Mouse (Mus musculus): ENCODE data around the gene Rhpn2.

Rhpn2 gene

GRCm38 (mm10) chr7:35347918-35348700 is 14.1 kb downstream of the Rhpn2 start:
- no peak for DNase-seq (ENCODE audit: extremely low spot score, low read depth, low spot score)

DNA sequence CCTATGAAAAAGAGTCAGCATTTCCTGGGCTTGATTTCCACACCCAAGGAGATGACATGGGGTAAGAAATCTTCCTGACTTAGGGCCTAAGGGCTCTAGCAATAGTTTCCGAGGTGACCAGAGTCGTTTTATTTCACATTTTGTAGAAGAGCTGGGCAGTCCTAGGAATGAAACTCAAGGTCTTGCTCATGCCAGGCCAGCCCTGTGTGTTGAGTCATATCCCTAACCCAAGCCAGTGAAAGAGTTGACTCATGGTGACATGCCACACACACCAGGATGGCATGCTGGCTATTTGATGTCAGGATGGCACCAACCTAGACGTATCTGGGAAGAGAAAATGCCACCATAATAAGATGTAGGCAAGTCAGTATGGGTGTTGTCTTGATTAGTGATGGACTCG is 15.1 kb downstream of the Rhpn2 start:
- no peak for DNase-seq (ENCODE audit: extremely low spot score, low read depth, low spot score)

DNA sequence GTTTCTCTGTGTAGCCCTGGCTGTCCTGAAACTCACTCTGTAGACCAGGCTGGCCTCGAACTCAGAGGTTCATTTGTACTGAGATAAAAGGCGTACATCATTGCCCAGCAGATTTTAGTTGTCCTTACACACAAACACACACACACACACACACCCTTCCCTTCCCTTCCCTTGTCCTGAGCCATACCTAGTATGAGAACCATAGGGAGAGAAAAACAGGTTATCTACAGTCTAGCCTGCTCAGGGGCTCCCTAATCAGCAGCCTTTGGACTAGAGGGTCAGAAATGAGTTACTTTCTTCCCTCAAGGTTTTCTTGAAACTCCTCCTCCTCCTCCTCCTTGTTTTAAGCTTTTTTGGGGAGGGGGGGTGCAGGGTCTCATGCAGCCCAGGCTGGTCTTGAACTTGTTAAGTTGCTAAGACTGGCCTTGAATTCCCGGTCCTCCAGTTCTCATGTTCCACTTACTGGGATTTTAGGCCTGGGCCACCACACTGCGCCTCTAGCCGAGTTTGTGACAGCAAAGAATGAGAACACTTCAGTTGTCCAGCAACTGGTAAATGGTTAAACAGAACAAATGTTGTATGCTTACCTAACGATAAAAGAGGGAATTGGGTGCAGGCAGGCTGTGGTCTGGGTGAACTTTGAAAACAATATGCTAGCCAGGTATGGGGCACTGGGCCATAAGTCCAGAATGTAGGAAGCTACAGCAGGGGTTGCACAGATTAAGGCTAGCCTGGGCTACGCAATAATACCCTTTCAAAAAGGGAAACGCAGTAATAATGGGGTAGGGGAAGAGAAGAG is 16.1 kb downstream of the Rhpn2 start:
- no peak for DNase-seq (ENCODE audit: extremely low spot score, low read depth, low spot score)

DNA sequence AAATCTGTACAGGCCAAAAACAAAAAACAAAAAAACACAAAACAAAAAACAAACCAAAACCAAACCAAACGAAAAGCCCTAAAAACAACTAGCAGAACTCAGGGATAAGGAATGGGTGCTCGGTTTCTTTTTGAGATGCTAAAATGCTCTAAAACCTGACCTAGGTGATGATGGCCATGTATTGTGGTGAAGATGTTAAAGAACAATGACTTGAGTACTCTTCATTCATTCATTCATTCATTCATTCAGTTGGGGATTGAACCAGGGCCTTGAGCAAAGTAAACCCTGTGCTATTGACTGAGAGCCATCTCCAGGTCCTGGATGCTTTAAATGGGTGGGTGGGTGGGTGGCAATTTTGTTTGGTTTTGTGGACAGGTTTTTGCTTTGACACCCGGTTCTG is 17.2 kb downstream of the Rhpn2 start:
- DNase-seq (ENCODE audit: extremely low spot score, low read depth, low spot score): no peak

GRCm38 (mm10) chr7:35353306-35353705 is 19.3 kb downstream of the Rhpn2 start:
- no peak for DNase-seq (ENCODE audit: extremely low spot score, low read depth, low spot score)

DNA sequence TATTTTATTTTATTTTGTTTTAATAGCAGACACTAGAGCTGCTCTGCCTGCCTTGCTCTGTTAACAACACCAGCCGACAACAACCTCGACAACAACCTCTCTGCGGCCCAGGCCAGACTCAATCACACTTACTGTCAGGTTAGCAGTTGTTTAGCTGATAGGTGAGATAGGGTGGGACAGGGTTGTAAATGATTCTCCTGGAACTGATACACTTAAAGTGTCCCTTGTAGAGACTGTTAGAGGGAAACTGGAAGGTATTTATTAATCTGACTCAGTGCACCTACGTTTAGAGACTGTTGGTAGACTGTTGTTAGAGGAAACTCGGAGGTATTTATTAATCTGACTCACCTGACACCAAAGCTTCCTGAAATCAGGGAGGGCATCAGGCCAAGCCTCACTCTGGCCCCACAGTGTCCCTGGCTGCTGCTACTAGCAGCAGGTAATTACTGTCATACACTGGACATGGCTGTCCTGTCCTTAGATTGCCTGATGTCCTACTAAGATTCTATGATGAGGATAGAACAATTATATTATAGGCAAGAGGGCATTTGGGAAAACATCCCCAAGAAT is 21.4 kb downstream of the Rhpn2 start:
- no peak for DNase-seq (ENCODE audit: extremely low spot score, low read depth, low spot score)

- no peak for DNase-seq (ENCODE audit: extremely low spot score, low read depth, low spot score)
Measured at GRCm38 (mm10) chr7:35357621-35358020, 23.7 kb downstream of the Rhpn2 start.

GRCm38 (mm10) chr7:35362253-35362652 is 28.3 kb downstream of the Rhpn2 start:
- DNase-seq (ENCODE audit: extremely low spot score, low read depth, low spot score): no peak

DNA sequence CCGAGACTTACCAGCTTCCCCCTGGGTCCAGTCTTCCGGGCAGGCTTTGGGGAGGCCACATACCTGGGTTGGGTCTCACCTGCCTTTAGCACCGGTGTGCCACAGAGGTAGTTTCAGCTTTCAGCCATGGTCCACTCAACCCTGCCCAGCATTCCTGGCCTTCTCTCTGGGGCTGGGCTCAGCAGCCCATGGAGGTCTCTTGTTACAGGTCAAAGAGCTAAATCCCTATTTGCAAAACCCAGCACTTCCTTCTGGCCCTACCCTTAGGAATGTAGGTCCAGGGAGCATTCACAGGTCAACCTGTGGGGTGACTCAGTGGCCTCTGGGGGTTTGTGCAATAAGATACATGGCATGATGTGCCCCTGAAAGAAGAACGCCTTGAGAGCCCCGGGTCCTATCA is 28.9 kb downstream of the Rhpn2 start:
- no peak for DNase-seq (ENCODE audit: extremely low spot score, low read depth, low spot score)

GRCm38 (mm10) chr7:35365161-35365910 is 31.4 kb downstream of the Rhpn2 start:
- DNase-seq (ENCODE audit: extremely low spot score, low read depth, low spot score): no peak

GRCm38 (mm10) chr7:35371096-35371495 is 37.1 kb downstream of the Rhpn2 start:
- DNase-seq (ENCODE audit: extremely low spot score, low read depth, low spot score): no peak

- no peak for DNase-seq (ENCODE audit: extremely low spot score, low read depth, low spot score)
Measured at GRCm38 (mm10) chr7:35372483-35373017, 38.6 kb downstream of the Rhpn2 start.

DNA sequence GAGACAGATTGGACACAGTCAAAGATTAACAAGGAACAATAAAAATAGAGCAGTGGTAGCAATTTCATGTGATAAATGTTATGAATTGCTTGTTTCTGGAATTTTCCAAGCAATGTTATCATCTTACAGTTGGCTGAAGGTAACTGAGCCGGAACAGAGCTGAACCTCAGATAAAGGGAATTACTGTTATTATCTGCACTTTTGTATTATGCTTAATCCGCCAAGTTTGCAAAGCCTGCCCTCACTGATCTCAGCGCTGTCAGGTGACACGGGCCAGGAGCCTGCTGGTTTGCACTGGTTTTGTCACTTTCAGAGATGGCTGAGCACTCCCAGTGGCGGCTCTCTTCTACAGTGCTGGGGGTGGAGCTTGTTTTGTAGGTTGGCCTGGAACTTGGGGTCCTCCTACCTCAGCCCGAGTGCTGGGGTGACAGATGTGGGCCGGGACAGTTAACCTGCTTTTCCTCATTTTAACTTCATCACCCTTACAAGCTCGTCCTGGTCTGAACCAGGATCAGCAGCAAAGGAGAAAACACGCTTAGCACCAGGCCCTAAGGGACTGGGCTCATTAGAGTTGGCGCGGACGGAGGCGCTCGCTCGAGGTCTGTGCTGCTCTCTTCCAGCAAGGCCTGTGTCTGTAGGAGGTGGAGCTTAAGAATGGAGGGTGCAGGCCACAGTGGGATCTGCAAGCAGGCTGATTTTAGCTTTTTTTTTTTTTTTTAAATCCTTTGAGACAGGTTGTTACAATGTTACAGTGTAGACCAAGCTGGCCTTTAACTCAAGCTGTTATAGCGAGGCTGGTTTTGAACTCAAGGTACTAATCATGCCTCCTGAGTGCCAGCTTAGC is 39.4 kb downstream of the Rhpn2 start:
- no peak for DNase-seq (ENCODE audit: extremely low spot score, low read depth, low spot score)

DNA sequence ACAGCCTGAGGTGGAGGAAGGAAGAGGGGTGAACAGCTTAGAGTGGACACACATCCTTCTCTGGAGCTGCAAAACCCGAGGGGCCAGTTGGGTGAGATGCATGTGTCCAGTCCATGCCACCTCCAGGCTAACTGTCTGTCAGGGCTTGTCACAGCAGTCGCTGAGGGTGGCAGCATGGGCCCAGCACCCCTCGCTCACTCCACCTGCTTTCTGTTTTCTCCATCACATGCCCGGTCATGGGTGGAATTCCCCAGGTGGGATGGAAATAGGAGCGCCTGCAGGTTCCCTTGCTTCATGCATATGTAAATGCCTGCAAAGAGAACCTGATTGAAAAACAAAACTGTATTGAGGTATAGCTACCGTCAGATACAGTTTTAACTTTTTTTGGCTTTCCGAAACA is 40.3 kb downstream of the Rhpn2 start:
- DNase-seq (ENCODE audit: extremely low spot score, low read depth, low spot score): no peak

- no peak for DNase-seq (ENCODE audit: extremely low spot score, low read depth, low spot score)
Measured at GRCm38 (mm10) chr7:35376623-35377022, 42.7 kb downstream of the Rhpn2 start.

DNA sequence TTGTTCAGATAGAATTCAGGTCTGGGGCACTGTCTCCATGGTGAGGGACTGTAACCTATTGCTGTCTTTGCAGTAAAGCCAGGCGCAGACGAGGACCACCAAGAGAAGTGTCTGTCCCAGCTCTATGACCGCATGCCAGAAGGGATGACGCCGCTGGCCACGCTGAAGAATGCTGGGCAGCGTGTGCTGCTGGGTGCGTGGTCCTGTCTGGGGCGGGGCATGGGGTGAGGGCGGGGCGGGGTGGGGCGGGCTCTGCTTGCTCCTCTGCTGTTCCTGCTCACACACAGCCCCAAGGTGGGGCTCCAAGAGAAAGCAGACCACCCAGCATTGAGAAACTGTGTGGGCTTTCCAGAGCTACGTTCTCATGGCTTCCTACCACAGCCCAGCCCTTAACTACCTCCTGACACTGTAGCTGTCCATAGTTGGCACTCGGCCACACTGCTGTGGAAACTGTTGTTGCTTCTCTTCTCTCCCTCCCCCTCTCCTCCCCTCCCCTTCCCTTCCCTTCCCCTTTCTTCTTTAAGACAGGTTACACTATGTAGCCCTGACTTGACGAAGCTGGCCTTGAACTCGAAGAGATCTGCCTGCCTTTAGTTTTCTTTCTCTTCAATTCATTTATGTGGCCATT is 45.6 kb downstream of the Rhpn2 start:
- DNase-seq (ENCODE audit: extremely low spot score, low read depth, low spot score): no peak

DNA sequence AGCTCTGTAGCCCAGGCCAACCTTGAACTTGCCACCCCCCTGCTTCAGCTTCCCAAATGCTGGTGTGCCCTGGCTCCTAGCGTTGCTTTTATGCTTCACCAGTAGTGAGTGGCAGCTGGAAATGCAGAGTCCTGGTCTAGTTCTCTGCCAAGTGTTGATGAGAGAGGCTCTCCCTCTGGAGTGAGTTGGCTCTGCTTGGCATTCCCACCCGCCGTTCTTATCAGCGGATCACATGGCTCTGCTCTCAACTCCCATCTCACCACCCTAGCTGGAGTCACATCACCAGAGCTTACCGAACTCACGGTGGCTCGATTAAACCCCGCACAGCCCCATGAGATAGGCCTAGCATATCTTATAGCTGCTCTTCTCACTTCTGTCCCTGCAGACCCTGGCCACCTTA is 46.4 kb downstream of the Rhpn2 start:
- DNase-seq (ENCODE audit: extremely low spot score, low read depth, low spot score): no peak

GRCm38 (mm10) chr7:35381861-35382260 is 47.9 kb downstream of the Rhpn2 start:
- no peak for DNase-seq (ENCODE audit: extremely low spot score, low read depth, low spot score)

- DNase-seq (ENCODE audit: extremely low spot score, low read depth, low spot score): no peak
Measured at GRCm38 (mm10) chr7:35382706-35383353, 48.9 kb downstream of the Rhpn2 start.

Measured in hindlimb bud, embryonic 11.5 days (tissue).